Mouse (Mus musculus) E14TG2a.4 (cell line): ENCODE results near the gene Clca4b.
"Not testable (repeated sequence)": the region's sequence is repeated elsewhere in the genome, so short reads cannot be mapped to it uniquely, and the experiment has no call there.

Source experiments
- CTCF ChIP-seq: conservative IDR thresholded peaks from 2 replicates; pipeline ENCODE4 v1.5.1; 2014; ENCODE audit warnings: low read length
- NANOG ChIP-seq: IDR thresholded peaks from 2 replicates; pipeline ENCODE4 v1.6.1; 2014; ENCODE audit warnings: borderline replicate concordance, low read length, mixed read lengths

DNA sequence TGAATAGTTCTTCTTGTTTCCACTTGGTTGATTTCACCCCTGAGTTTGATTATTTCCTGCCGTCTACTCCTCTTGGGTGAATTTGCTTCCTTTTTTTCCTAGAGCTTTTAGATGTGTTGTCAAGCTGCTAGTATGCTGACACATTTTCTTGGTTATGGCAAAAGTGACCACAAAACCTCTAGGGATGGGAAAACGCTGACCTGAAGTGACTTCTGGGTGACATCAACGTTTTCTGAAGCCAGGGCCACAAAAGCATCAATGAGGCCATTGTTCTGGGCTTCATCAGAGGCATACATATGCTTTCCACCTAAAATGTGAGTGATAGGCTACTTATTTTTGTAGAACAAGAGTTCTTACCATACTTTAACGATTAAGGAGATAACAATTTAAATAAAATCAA lies 60.3 kb downstream of the Clca4b start:
- TF ChIP-seq NANOG, CTCF: not testable (repeated sequence)
